Mouse (Mus musculus) kidney, embryonic 16.5 days (tissue): Measurements from ENCODE around the gene Rpl11. TPM values are rescaled to one million over a fixed set of nuclear protein-coding genes. Genes with fewer than 3 reads are reported as not detected.

Source experiments
- ATAC-seq: fragments of 200-750 bp; cut with Nextera tagmentation; 2 replicates; pipeline ENCODE4 v1.8.0; 2017; ENCODE audit warnings: moderate TSS enrichment; ENCODE audit not compliant: low FRiP score, low TSS enrichment
- H3K27ac ChIP-seq: fragments of 300-500 bp; sonication (generic); 2 replicates; pipeline ENCODE4 v1.5.1; 2014; ENCODE audit warnings: low read length
- H3K27me3 ChIP-seq: fragments of 300-500 bp; sonication (generic); 2 replicates; pipeline ENCODE4 v1.6.1; 2014; ENCODE audit warnings: low read length, control low read depth, mixed read lengths; ENCODE audit not compliant: insufficient read depth
- H3K36me3 ChIP-seq: fragments of 300-500 bp; sonication (generic); 2 replicates; pipeline ENCODE4 v1.6.1; 2014; ENCODE audit warnings: low read length, control low read depth, mixed read lengths; ENCODE audit not compliant: insufficient read depth
- H3K4me1 ChIP-seq: fragments of 300-500 bp; sonication (generic); 2 replicates; pipeline ENCODE4 v1.6.1; 2014; ENCODE audit warnings: low read length, control low read depth, mixed read lengths; ENCODE audit not compliant: insufficient read depth
- H3K4me2 ChIP-seq: fragments of 300-500 bp; sonication (generic); replicated peaks from 2 replicates; pipeline ENCODE4 v1.6.1; 2014; ENCODE audit warnings: low read depth, low read length
- H3K4me3 ChIP-seq: fragments of 300-500 bp; sonication (generic); 2 replicates; pipeline ENCODE4 v1.5.1; 2014; ENCODE audit warnings: mild to moderate bottlenecking, low read length
- H3K9ac ChIP-seq: fragments of 300-500 bp; sonication (generic); replicated peaks from 2 replicates; pipeline ENCODE4 v1.6.1; 2014; ENCODE audit warnings: low read length
- H3K9me3 ChIP-seq: fragments of 300-500 bp; sonication (generic); 2 replicates; pipeline ENCODE4 v1.6.1; 2016; ENCODE audit warnings: low read length, control low read depth
- WGBS: fragments of 180-500 bp; shearing (Covaris S2); extraction: QIAGEN DNeasy Blood & Tissue Kit; methylation state at CpG from one replicate; pipeline ENCODE4 v1.1.7; 2014; 5-methylcytosine and 5-hydroxymethylcytosine counted together
- polyA plus RNA-seq: library from polyadenylated mRNA; unstranded; fragments of >200 nt; fragmentation: Nextera tagmentation; extraction: Ambion mirVana; gene quantifications from 2 replicates; pipeline ENCODE4 v1.2.1, GENCODE M21; 2015

Gene Rpl11
- polyA plus RNA-seq, 1 experiment from 2014 or later = 438 TPM

GRCm38 (mm10) chr4:136052534-136053246, 538 bp downstream of the Rpl11 start:
- H3K9ac ChIP-seq = peak overlapping the region; percentile 100
- peaks cover 17% of the 10 kb centered on the region for H3K4me1 ChIP-seq
- peak; percentile 64 for ATAC-seq
- H3K4me2 ChIP-seq = peak overlapping the region; percentile 97
- no peaks in the 10 kb centered on the region for H3K9me3 ChIP-seq
- H3K27me3 ChIP-seq = no peaks in the 10 kb centered on the region
- WGBS = under 1% methylated on average over 50 of the region's 50 CpGs
- peak overlapping the region; percentile 91 for H3K27ac ChIP-seq
- peaks cover 39% of the 10 kb centered on the region for H3K36me3 ChIP-seq
- H3K4me3 ChIP-seq = peak overlapping the region; percentile 100

GRCm38 (mm10) chr4:136052060-136052459, 1.2 kb downstream of the Rpl11 start:
- Histone ChIP-seq H3K36me3 (peaks cover 39% of the 10 kb centered on the region), H3K9ac (peak overlapping the region; percentile 100), H3K27ac (0 out of 2 replicates have a peak overlapping the region, but pooled peaks have one; percentile 91), H3K4me1 (peaks cover 17% of the 10 kb centered on the region), H3K4me3 (peak overlapping the region; percentile 100), H3K9me3 (no peaks in the 10 kb centered on the region), H3K27me3 (no peaks in the 10 kb centered on the region), H3K4me2 (peak overlapping the region; percentile 97)
- ATAC-seq = no peak
- WGBS = 9% methylated on average over 3 of the region's 3 CpGs

GRCm38 (mm10) chr4:136050226-136050625, 3.0 kb downstream of the Rpl11 start:
- ATAC-seq = no peak
- H3K9ac ChIP-seq = no peak overlapping the region
- H3K4me1 ChIP-seq = peaks cover 17% of the 10 kb centered on the region
- peaks cover 45% of the 10 kb centered on the region for H3K36me3 ChIP-seq
- no peak overlapping the region for H3K4me2 ChIP-seq
- H3K27ac ChIP-seq = no peak overlapping the region
- H3K9me3 ChIP-seq = no peaks in the 10 kb centered on the region
- WGBS = 95% methylated on average over 6 of the region's 6 CpGs
- no peak overlapping the region for H3K4me3 ChIP-seq
- H3K27me3 ChIP-seq = no peaks in the 10 kb centered on the region

- H3K27ac ChIP-seq = no peak overlapping the region
- no peaks in the 10 kb centered on the region for H3K27me3 ChIP-seq
- H3K9me3 ChIP-seq = no peaks in the 10 kb centered on the region
- 0 out of 2 replicates have a peak, but pooled peaks have one; percentile 31 for ATAC-seq
- peaks cover 52% of the 10 kb centered on the region for H3K36me3 ChIP-seq
- 72% methylated on average over 4 of the region's 4 CpGs for WGBS
- H3K9ac ChIP-seq = no peak overlapping the region
- no peak overlapping the region for H3K4me2 ChIP-seq
- peaks cover 17% of the 10 kb centered on the region for H3K4me1 ChIP-seq
- H3K4me3 ChIP-seq = no peak overlapping the region
Measured at GRCm38 (mm10) chr4:136048291-136049032, 4.8 kb downstream of the Rpl11 start.

GRCm38 (mm10) chr4:136047626-136048025, 5.6 kb downstream of the Rpl11 start:
- Histone ChIP-seq H3K4me1 (peaks cover 17% of the 10 kb centered on the region), H3K4me3 (no peak overlapping the region), H3K9ac (no peak overlapping the region), H3K9me3 (no peaks in the 10 kb centered on the region), H3K4me2 (no peak overlapping the region), H3K27me3 (no peaks in the 10 kb centered on the region), H3K36me3 (peaks cover 52% of the 10 kb centered on the region), H3K27ac (no peak overlapping the region)
- WGBS = 39% methylated on average over 4 of the region's 4 CpGs
- ATAC-seq = no peak

- Histone ChIP-seq H3K4me1 (peaks cover 16% of the 10 kb centered on the region), H3K4me2 (no peak overlapping the region), H3K9me3 (no peaks in the 10 kb centered on the region), H3K4me3 (no peak overlapping the region), H3K27ac (no peak overlapping the region), H3K36me3 (peaks cover 47% of the 10 kb centered on the region), H3K27me3 (no peaks in the 10 kb centered on the region), H3K9ac (no peak overlapping the region)
- ATAC-seq = no peak
- WGBS = 68% methylated on average over 6 of the region's 6 CpGs
Measured at GRCm38 (mm10) chr4:136046888-136047287, 6.3 kb downstream of the Rpl11 start.

- no peak overlapping the region for H3K4me3 ChIP-seq
- 87% methylated on average over 5 of the region's 5 CpGs for WGBS
- ATAC-seq = no peak
Measured at GRCm38 (mm10) chr4:136045091-136045490, 8.1 kb downstream of the Rpl11 start.

GRCm38 (mm10) chr4:136043784-136044400, 9.3 kb downstream of the Rpl11 start:
- H3K4me2 ChIP-seq = no peak overlapping the region
- WGBS = 86% methylated on average over 6 of the region's 6 CpGs
- ATAC-seq = no peak
- H3K4me1 ChIP-seq = no peaks in the 10 kb centered on the region
- no peak overlapping the region for H3K9ac ChIP-seq
- H3K27ac ChIP-seq = no peak overlapping the region
- H3K9me3 ChIP-seq = no peaks in the 10 kb centered on the region
- no peaks in the 10 kb centered on the region for H3K27me3 ChIP-seq
- H3K4me3 ChIP-seq = no peak overlapping the region
- peaks cover 17% of the 10 kb centered on the region for H3K36me3 ChIP-seq

More at GRCm38 (mm10) chr4:136045091-136045490, 8.1 kb downstream of the Rpl11 start:
- H3K27ac ChIP-seq = no peak overlapping the region
- H3K9ac ChIP-seq = no peak overlapping the region
- H3K4me2 ChIP-seq = no peak overlapping the region
- H3K27me3 ChIP-seq = no peaks in the 10 kb centered on the region
- no peaks in the 10 kb centered on the region for H3K9me3 ChIP-seq
- peaks cover 29% of the 10 kb centered on the region for H3K36me3 ChIP-seq
- H3K4me1 ChIP-seq = no peaks in the 10 kb centered on the region

GRCm38 (mm10) chr4:136035078-136035477, 18.1 kb downstream of the Rpl11 start:
- no peak overlapping the region for H3K9ac ChIP-seq
- H3K27ac ChIP-seq = no peak overlapping the region
- H3K27me3 ChIP-seq = no peaks in the 10 kb centered on the region
- no peaks in the 10 kb centered on the region for H3K9me3 ChIP-seq
- no peak overlapping the region for H3K4me2 ChIP-seq
- ATAC-seq = no peak
- H3K4me1 ChIP-seq = peaks cover 7% of the 10 kb centered on the region; the same call in 1 of the 2 replicates
- no peaks in the 10 kb centered on the region for H3K36me3 ChIP-seq
- H3K4me3 ChIP-seq = no peak overlapping the region
- 72% methylated on average over 4 of the region's 4 CpGs for WGBS
